Mouse (Mus musculus): ENCODE results near the gene Stx1b. TPM values are rescaled to one million over a fixed set of nuclear protein-coding genes. Genes with fewer than 3 reads are reported as not detected.
"Not testable (repeated sequence)": the region's sequence is repeated elsewhere in the genome, so short reads cannot be mapped to it uniquely, and the experiment has no call there.

Gene Stx1b
- polyA plus RNA-seq, 1 experiment from 2014 or later: 20.0 TPM

- H3K27me3 ChIP-seq: no peaks in the 10 kb centered on the region
- H3K4me3 ChIP-seq: no peak overlapping the region
- no peak overlapping the region for H3K27ac ChIP-seq
- ATAC-seq (ENCODE audit: low FRiP score): no peak
- H3K4me1 ChIP-seq: peaks cover 9% of the 10 kb centered on the region; the same call in 1 of the 2 replicates
- H3K9me3 ChIP-seq (replicated peaks): no peaks in the 10 kb centered on the region
- whole genome bisulfite sequencing: 91% methylated on average over 13 of the region's 13 CpGs
- H3K4me2 ChIP-seq (replicated peaks): no peak overlapping the region
- H3K9ac ChIP-seq: no peak overlapping the region
- peaks cover 65% of the 10 kb centered on the region for H3K36me3 ChIP-seq
Observed at GRCm38 (mm10) chr7:127799211-127799610, 25.1 kb downstream of the Stx1b start.

- no peaks in the 10 kb centered on the region for H3K27me3 ChIP-seq
- H3K9ac ChIP-seq: no peak overlapping the region
- H3K27ac ChIP-seq: no peak overlapping the region
- no peaks in the 10 kb centered on the region for H3K9me3 ChIP-seq (replicated peaks)
- no peak overlapping the region for H3K4me3 ChIP-seq
- no peak for ATAC-seq (ENCODE audit: low FRiP score)
- WGBS: 87% methylated on average over 4 of the region's 4 CpGs
- peaks cover 9% of the 10 kb centered on the region; the same call in 1 of the 2 replicates for H3K4me1 ChIP-seq
- peaks cover 71% of the 10 kb centered on the region for H3K36me3 ChIP-seq
- H3K4me2 ChIP-seq (replicated peaks): no peak overlapping the region
Observed at GRCm38 (mm10) chr7:127798591-127798990, 25.8 kb downstream of the Stx1b start.

- Histone ChIP-seq H3K36me3 (peaks cover 78% of the 10 kb centered on the region), H3K27ac (no peak overlapping the region), H3K4me1 (peaks cover 9% of the 10 kb centered on the region; the same call in 1 of the 2 replicates), H3K4me3 (no peak overlapping the region), H3K27me3 (no peaks in the 10 kb centered on the region), H3K9me3 (replicated peaks) (no peaks in the 10 kb centered on the region), H3K4me2 (replicated peaks) (no peak overlapping the region), H3K9ac (no peak overlapping the region)
- WGBS: 94% methylated on average over 23 of the region's 23 CpGs
- no peak for ATAC-seq (ENCODE audit: low FRiP score)
Observed at GRCm38 (mm10) chr7:127797076-127797845, 27.1 kb downstream of the Stx1b start.

GRCm38 (mm10) chr7:127785308-127785707 is 39.0 kb downstream of the Stx1b start, which contains the start of gene Gm49388:
TSS of gene Gm49388 (plus strand) at chr7:127785608.
- Histone ChIP-seq H3K9me3 (replicated peaks) (no peaks in the 10 kb centered on the region), H3K4me1 (no peaks in the 10 kb centered on the region), H3K27me3 (no peaks in the 10 kb centered on the region), H3K36me3 (peaks cover 97% of the 10 kb centered on the region), H3K4me3 (no peak within 1 kb of the TSS), H3K9ac (no peak within 1 kb of the TSS), H3K27ac (no peak within 1 kb of the TSS), H3K4me2 (replicated peaks) (no peak within 1 kb of the TSS)
- ATAC-seq (ENCODE audit: low FRiP score): no peak
- 94% methylated on average over 7 of the region's 7 CpGs for WGBS

- ATAC-seq (ENCODE audit: low FRiP score): no peak
- Histone ChIP-seq H3K4me1 (peaks cover 11% of the 10 kb centered on the region), H3K4me3 (peak overlapping the region; percentile 94), H3K36me3 (peaks cover 37% of the 10 kb centered on the region), H3K9ac (peak overlapping the region; percentile 95), H3K27me3 (no peaks in the 10 kb centered on the region), H3K9me3 (replicated peaks) (no peaks in the 10 kb centered on the region), H3K27ac (no peak overlapping the region), H3K4me2 (replicated peaks) (peak overlapping the region; percentile 85)
- WGBS: 78% methylated on average over 4 of the region's 4 CpGs
Observed at GRCm38 (mm10) chr7:127778350-127778749, 46.0 kb downstream of the Stx1b start.

GRCm38 (mm10) chr7:127777474-127778266 is 46.7 kb downstream of the Stx1b start:
- WGBS: 3% methylated on average over 62 of the region's 66 CpGs

DNA sequence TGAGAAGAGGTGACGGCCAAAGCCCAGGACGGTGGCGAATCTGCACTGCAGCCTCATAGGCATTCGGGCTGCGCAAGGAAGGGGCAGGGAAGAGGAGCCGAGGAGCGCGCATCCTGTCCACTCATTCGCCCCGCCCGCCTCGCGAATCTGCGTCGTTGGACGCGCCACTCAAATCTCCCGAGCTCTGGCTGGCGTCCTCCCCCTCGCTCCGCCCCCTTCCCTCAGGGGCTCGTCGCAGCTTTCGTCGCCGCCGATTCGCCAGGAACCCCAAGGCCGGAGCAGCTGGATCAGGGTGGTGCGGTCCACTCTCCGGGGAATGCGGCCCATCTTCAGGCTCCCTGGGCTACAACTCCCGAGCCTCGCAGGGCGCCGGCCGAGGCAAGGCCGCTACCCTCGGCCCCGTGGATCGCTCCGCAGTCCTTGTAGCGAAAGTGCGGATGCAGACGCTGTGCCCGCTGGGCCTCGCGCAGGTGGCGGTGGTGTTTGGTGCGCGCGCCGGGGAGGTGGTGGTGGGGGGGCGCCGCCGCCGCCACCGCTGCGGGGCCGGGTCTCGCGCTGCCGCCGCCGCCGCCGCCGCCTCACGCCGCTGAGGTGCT is 47.4 kb downstream of the Stx1b start:
- peak; percentile 91 for ATAC-seq (ENCODE audit: low FRiP score)
- Histone ChIP-seq H3K9me3 (replicated peaks) (no peaks in the 10 kb centered on the region), H3K4me2 (replicated peaks) (peak overlapping the region; percentile 85), H3K4me1 (peaks cover 11% of the 10 kb centered on the region), H3K4me3 (peak overlapping the region; percentile 94), H3K36me3 (peaks cover 26% of the 10 kb centered on the region), H3K9ac (peak overlapping the region; percentile 95), H3K27me3 (no peaks in the 10 kb centered on the region), H3K27ac (peak overlapping the region; percentile 92)
- WGBS: under 1% methylated on average over 69 of the region's 70 CpGs

More at GRCm38 (mm10) chr7:127777474-127778266, 46.7 kb downstream of the Stx1b start:
- H3K36me3 ChIP-seq: peaks cover 33% of the 10 kb centered on the region
- peak overlapping the region; percentile 85 for H3K4me2 ChIP-seq (replicated peaks)
- H3K27ac ChIP-seq: peak overlapping the region; percentile 92
- no peaks in the 10 kb centered on the region for H3K27me3 ChIP-seq
- H3K9ac ChIP-seq: peak overlapping the region; percentile 95
- peak overlapping the region; percentile 94 for H3K4me3 ChIP-seq
- H3K4me1 ChIP-seq: peaks cover 11% of the 10 kb centered on the region
- no peaks in the 10 kb centered on the region for H3K9me3 ChIP-seq (replicated peaks)
- peak; percentile 51 for ATAC-seq (ENCODE audit: low FRiP score)

DNA sequence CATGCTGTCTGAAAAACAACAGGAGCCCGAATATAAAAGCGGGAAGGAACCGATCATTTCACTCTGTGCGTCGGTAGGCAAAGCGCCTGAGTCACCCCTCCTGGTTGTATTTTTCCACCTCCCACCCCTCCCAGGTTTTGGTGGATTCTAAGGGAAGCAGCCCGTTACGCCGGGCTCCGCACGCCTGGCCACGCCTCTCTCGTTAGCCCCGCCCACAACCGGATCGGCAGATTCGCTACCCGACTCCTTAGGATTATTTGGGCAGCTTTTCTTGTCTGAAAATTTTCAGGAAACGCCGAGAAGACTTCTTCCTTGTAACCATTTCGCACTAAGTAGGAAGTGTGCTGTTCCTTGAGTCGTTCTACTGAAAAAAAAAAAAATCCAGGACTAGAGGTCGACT is 47.9 kb downstream of the Stx1b start, which contains the start of gene Setd1a:
Gene Setd1a, plus strand, starts transcription at position 245 of the 400 bp plus-strand sequence.
- Histone ChIP-seq H3K4me1 (peaks cover 11% of the 10 kb centered on the region), H3K4me3 (peak within 1 kb of the TSS; percentile 94), H3K27me3 (no peaks in the 10 kb centered on the region), H3K9me3 (replicated peaks) (no peaks in the 10 kb centered on the region), H3K4me2 (replicated peaks) (peak within 1 kb of the TSS; percentile 85), H3K36me3 (peaks cover 21% of the 10 kb centered on the region), H3K9ac (peak within 1 kb of the TSS; percentile 95), H3K27ac (peak within 1 kb of the TSS; percentile 92)
- WGBS: under 1% methylated on average over 23 of the region's 23 CpGs
- peak; percentile 67 for ATAC-seq (ENCODE audit: low FRiP score)

GRCm38 (mm10) chr7:127775837-127776236 is 48.5 kb downstream of the Stx1b start:
- WGBS: 72% methylated on average over 7 of the region's 7 CpGs
- Histone ChIP-seq H3K27ac (peak overlapping the region; percentile 92; the same call in 1 of the 2 replicates), H3K4me2 (replicated peaks) (peak overlapping the region; percentile 85), H3K9ac (peak overlapping the region; percentile 95), H3K36me3 (peaks cover 15% of the 10 kb centered on the region), H3K4me1 (peaks cover 11% of the 10 kb centered on the region), H3K4me3 (peak overlapping the region; percentile 94)
- ATAC-seq (ENCODE audit: low FRiP score); H3K27me3 ChIP-seq; H3K9me3 ChIP-seq (replicated peaks): not testable (repeated sequence)

- no peaks in the 10 kb centered on the region for H3K9me3 ChIP-seq (replicated peaks)
- ATAC-seq (ENCODE audit: low FRiP score): no peak
- H3K4me3 ChIP-seq: peak overlapping the region; percentile 6; the same call in 1 of the 2 replicates
- H3K36me3 ChIP-seq: no peaks in the 10 kb centered on the region
- WGBS: 42% methylated on average over 9 of the region's 9 CpGs
- H3K27me3 ChIP-seq: no peaks in the 10 kb centered on the region
- H3K4me1 ChIP-seq: peaks cover 31% of the 10 kb centered on the region
- 0 out of 2 replicates have a peak overlapping the region, but pooled peaks have one; percentile 15 for H3K9ac ChIP-seq
- no peak overlapping the region for H3K4me2 ChIP-seq (replicated peaks)
- H3K27ac ChIP-seq: 0 out of 2 replicates have a peak overlapping the region, but pooled peaks have one; percentile 7
Observed at GRCm38 (mm10) chr7:127773664-127774384, 50.5 kb downstream of the Stx1b start.

DNA sequence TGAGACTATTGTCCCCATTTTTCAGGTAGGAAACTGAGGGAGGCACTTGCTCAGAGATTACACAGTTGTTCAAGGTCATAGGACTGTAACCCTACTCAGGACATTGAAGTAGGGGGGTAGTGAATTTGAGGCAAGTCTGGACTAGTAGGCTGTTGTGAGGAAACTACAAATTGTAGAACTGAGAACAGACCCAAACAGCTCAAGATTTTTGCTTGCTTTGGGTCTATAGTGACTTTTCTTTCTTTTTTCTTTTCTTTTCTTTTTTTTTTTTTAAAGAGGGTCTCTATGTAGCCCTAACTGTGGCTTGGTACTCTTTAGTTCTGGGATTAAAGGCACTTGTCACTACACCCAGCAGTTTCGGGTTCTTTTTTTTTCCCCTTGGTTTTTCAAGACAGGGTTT is 51.8 kb downstream of the Stx1b start:
- H3K4me3 ChIP-seq: no peak overlapping the region
- no peaks in the 10 kb centered on the region for H3K27me3 ChIP-seq
- no peaks in the 10 kb centered on the region for H3K9me3 ChIP-seq (replicated peaks)
- no peak overlapping the region for H3K27ac ChIP-seq
- H3K4me1 ChIP-seq: peaks cover 30% of the 10 kb centered on the region
- 93% methylated on average over 1 of the region's 1 CpGs for WGBS
- H3K9ac ChIP-seq: no peak overlapping the region
- no peak overlapping the region for H3K4me2 ChIP-seq (replicated peaks)
- H3K36me3 ChIP-seq: peaks cover 10% of the 10 kb centered on the region
- ATAC-seq (ENCODE audit: low FRiP score): no peak

Data from hindbrain, embryonic 12.5 days (tissue).